Comparison of ENCODE assay signal across 25 mouse cellular contexts in the genomic region with DNA sequence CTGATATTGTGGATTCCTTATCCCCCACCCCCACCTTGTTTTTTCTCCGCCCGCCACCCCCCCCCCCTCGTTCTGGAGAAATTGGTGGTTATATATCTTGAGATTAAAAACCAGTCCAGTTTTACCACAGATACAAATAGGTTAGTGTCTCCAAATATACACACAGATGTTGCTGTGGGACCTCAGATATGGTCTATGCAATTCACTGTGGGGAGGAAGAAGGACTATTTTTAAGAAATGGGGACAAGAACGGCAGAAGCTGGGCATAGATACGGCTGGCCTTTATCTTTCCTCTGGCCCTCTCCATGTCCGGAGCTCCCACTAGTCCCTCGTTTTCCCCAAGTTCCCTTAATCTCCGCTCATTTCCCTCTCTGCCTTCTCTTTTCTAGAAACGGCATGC.
A peak's percentile ranks its signal among the peaks of the same experiment; 100 is the strongest.
DNase-seq lines count a peak whose midpoint lies in the region; ATAC-seq and TF ChIP-seq lines count a peak whose summit lies in the region.
"Had no signal": no experiment of that assay in that cellular context is flagged by ENCODE, and none has a peak within 500 bp of the region (broad histone marks: within the 10 kb centered on the region; RNA-seq: fewer than 3 reads in every experiment).

No protein-coding gene starts in this region.

- H3K36me3 ChIP-seq in liver, embryonic 14.5 days (replicated peaks; ENCODE audit: control insufficient read depth, insufficient read depth, low read depth): no peaks in the 10 kb centered on the region
- H3K36me3 ChIP-seq in lung, postnatal 0 days (ENCODE audit: insufficient read depth, low read length): no peaks in the 10 kb centered on the region
- H3K36me3 ChIP-seq: embryonic facial prominence, embryonic 13.5 days; forebrain, embryonic 15.5 days; heart, embryonic 15.5 days; lung, embryonic 15.5 days had no signal

- 9% methylated on average over 9 of the region's 9 CpGs for WGBS in liver, embryonic 14.5 days (ENCODE audit: insufficient replicate concordance)
- 69% methylated on average over 9 of the region's 9 CpGs for WGBS in lung, postnatal 0 days

- H3K27ac ChIP-seq in liver, embryonic 14.5 days: no peak overlapping the region
- H3K27ac ChIP-seq in lung, postnatal 0 days (ENCODE audit: low read length): no peak overlapping the region
- H3K27ac ChIP-seq: embryonic facial prominence, embryonic 13.5 days; forebrain, embryonic 15.5 days; heart, adult 2 months; heart, embryonic 15.5 days; hindbrain, embryonic 14.5 days; kidney, postnatal 0 days; left cerebral cortex, adult 2 months; lung, embryonic 15.5 days had no signal

- peak overlapping the region in 1 of 2 experiments; percentile 18; a peak in 2 of 4 replicates for H3K4me3 ChIP-seq in liver, embryonic 14.5 days (ENCODE audit: insufficient read depth in 1 of 2, low read depth in 2 of 2, low read length in 2 of 2)
- H3K4me3 ChIP-seq in lung, postnatal 0 days (ENCODE audit: low read depth, low read length): no peak overlapping the region
- H3K4me3 ChIP-seq: embryonic facial prominence, embryonic 13.5 days; forebrain, embryonic 15.5 days; heart, adult 2 months; heart, embryonic 15.5 days; left cerebral cortex, adult 2 months; lung, embryonic 15.5 days had no signal

- H3K27me3 ChIP-seq in liver, embryonic 14.5 days (ENCODE audit: control insufficient read depth, insufficient read depth, low read length): no peaks in the 10 kb centered on the region; the same call in 1 of the 2 replicates
- no peaks in the 10 kb centered on the region for H3K27me3 ChIP-seq in lung, postnatal 0 days (replicated peaks; ENCODE audit: insufficient read depth, low read length)
- H3K27me3 ChIP-seq: embryonic facial prominence, embryonic 13.5 days; forebrain, embryonic 15.5 days; heart, embryonic 15.5 days; lung, embryonic 15.5 days had no signal

- DNase-seq in MEL-GATA-1-ER (ENCODE audit: extremely low read depth, low read depth): peak; percentile 94
- peak; percentile 33 to 51 (median 44) for DNase-seq in liver, embryonic 14.5 days (ENCODE audit: low read depth in 3 of 3, low spot score in 3 of 3)
- DNase-seq in frontal cortex, adult 2 months (ENCODE audit: extremely low spot score in 1 of 2, low spot score in 1 of 2): no peak
- DNase-seq in spleen, postnatal 36 days (ENCODE audit: low spot score in 2 of 2): no peak
- no peak for DNase-seq in lung, postnatal 0 days (ENCODE audit: low spot score)
- DNase-seq: adrenal gland, postnatal 25 days; cerebellum, adult 11-12 months; cerebellum, postnatal 25 days; embryo, embryonic 11 days; gastrocnemius, postnatal 14 days; heart, adult 2 months; heart, postnatal 36 days; kidney, adult 2 months; layer of hippocampus, adult 9-11 months; lung, postnatal 4 days had no signal

- H3K4me1 ChIP-seq in liver, embryonic 14.5 days (replicated peaks; ENCODE audit: control insufficient read depth in 2 of 2, insufficient read depth in 2 of 2, low read length in 1 of 2): peaks cover 10 to 22% of the 10 kb centered on the region in 2 experiments; a peak in 3 of 4 replicates
- H3K4me1 ChIP-seq in lung, postnatal 0 days (ENCODE audit: insufficient read depth, low read depth, low read length): no peaks in the 10 kb centered on the region
- H3K4me1 ChIP-seq: embryonic facial prominence, embryonic 13.5 days; forebrain, embryonic 15.5 days; lung, embryonic 15.5 days had no signal

- peak overlapping the region; percentile 56 for H3K4me2 ChIP-seq in liver, embryonic 14.5 days (ENCODE audit: low read depth)
- no peak overlapping the region for H3K4me2 ChIP-seq in lung, postnatal 0 days (replicated peaks; ENCODE audit: low read depth, low read length)
- H3K4me2 ChIP-seq: embryonic facial prominence, embryonic 13.5 days; forebrain, embryonic 15.5 days; heart, embryonic 15.5 days; hindbrain, embryonic 14.5 days; lung, embryonic 15.5 days; midbrain, embryonic 11.5 days had no signal

- TF ChIP-seq CTCF in liver, embryonic 14.5 days (IDR thresholded peaks at IDR 0.05; ENCODE audit: low read depth): no peak
- TF ChIP-seq CTCF in lung, postnatal 0 days (IDR thresholded peaks at IDR 0.05): no peak

- peak; percentile 45 for TF ChIP-seq EP300 in liver, embryonic 14.5 days (IDR thresholded peaks at IDR 0.05; ENCODE audit: low read depth)
- no peak for TF ChIP-seq EP300 in lung, postnatal 0 days (IDR thresholded peaks at IDR 0.05)

- ATAC-seq in erythroid progenitor cell, adult 5-6 weeks (replicated peaks; ENCODE audit: low FRiP score, poor library complexity, severe bottlenecking): 0 out of 2 replicates have a peak, but pooled peaks have one; percentile 25
- peak; percentile 82 for ATAC-seq in liver, embryonic 14.5 days (ENCODE audit: insufficient read depth)
- peak; percentile 91 for ATAC-seq in megakaryocyte-erythroid progenitor cell, adult 5-6 weeks (replicated peaks; ENCODE audit: low FRiP score, low TSS enrichment, poor library complexity, severe bottlenecking)
- ATAC-seq in lung, postnatal 0 days: no peak
- ATAC-seq: forebrain, embryonic 15.5 days had no signal

- H3K9me3 ChIP-seq in liver, embryonic 14.5 days (ENCODE audit: control insufficient read depth, low read length): no peaks in the 10 kb centered on the region
- no peaks in the 10 kb centered on the region for H3K9me3 ChIP-seq in lung, postnatal 0 days (ENCODE audit: low read length)
- H3K9me3 ChIP-seq: embryonic facial prominence, embryonic 13.5 days; forebrain, embryonic 15.5 days; heart, embryonic 15.5 days; lung, embryonic 15.5 days had no signal

- no peak overlapping the region; the same call in 1 of the 2 replicates for H3K9ac ChIP-seq in liver, embryonic 14.5 days (replicated peaks)
- H3K9ac ChIP-seq in lung, postnatal 0 days (replicated peaks; ENCODE audit: low read depth): no peak overlapping the region
- H3K9ac ChIP-seq: embryonic facial prominence, embryonic 13.5 days; forebrain, embryonic 15.5 days; heart, embryonic 15.5 days; hindbrain, embryonic 14.5 days; lung, embryonic 15.5 days had no signal

Comparison
In these comparisons a context has a peak if more than half of its experiments do, and no peak if none do; other contexts are left out.
1. DNase-seq: peak in MEL-GATA-1-ER (single experiment) and liver, embryonic 14.5 days (3 of 3); none in frontal cortex, adult 2 months (0 of 2), spleen, postnatal 36 days (0 of 2) and lung, postnatal 0 days (single experiment).